Mouse (Mus musculus): ENCODE data around the gene Hspa12a.

- no peak for TF ChIP-seq CTCF (IDR thresholded peaks at IDR 0.05; ENCODE audit: control insufficient read depth, insufficient read depth, insufficient replicate concordance, low read depth, low read length)
- TF ChIP-seq POLR2A (IDR thresholded peaks at IDR 0.05; ENCODE audit: control insufficient read depth, low read depth, low read length) = no peak
These were observed 64.0 kb downstream of the Hspa12a start for GRCm38 (mm10) chr19:58879330-58879957.

All from testis, adult 2 months (tissue).